Mouse (Mus musculus) ES-Bruce4 (cell line): ENCODE measurements around the gene Lcn12.

ENCODE experiments used
- CTCF ChIP-seq: IDR thresholded peaks from one replicate; pipeline ENCODE4 v1.8.1; 2011; ENCODE audit warnings: low read depth, low read length
- EP300 ChIP-seq: IDR thresholded peaks from 2 replicates; pipeline ENCODE4 v1.6.1; 2011; ENCODE audit warnings: low read depth, low read length; ENCODE audit not compliant: insufficient read depth
- POLR2A ChIP-seq: IDR thresholded peaks from one replicate; pipeline ENCODE4 v1.8.1; 2011; ENCODE audit warnings: low read length; ENCODE audit not compliant: insufficient read depth

GRCm38 (mm10) chr2:25487965-25488670 lies 5.6 kb downstream of the Lcn12 start:
- TF ChIP-seq POLR2A (no peak), CTCF (no peak), EP300 (no peak)
